Mouse (Mus musculus): ENCODE results near the gene Rpl9-ps1.

DNA sequence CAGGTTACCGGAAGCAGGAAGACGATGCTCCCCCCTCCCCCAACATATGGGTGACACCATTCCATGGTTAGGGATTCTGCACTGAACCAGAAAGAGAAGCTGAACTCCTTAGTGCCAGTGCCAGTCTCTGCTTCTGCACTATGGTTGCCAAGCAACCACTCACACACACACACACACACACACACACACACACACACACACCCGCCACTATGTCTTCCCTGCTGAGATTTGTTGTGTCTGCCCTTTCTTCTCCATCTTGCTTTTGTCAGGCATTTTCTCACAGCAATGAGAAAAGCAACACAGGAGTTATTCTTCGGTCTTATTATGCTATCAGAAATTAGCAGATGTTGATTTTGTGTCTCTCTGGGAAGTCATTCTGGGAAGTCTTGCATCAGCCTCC, 11.0 kb downstream of the Rpl9-ps1 start:
- TF ChIP-seq CTCF (IDR thresholded peaks at IDR 0.05; ENCODE audit: borderline replicate concordance, control insufficient read depth, extremely low read depth, insufficient read depth, low read length, poor library complexity) (no peak), POLR2A (IDR thresholded peaks at IDR 0.05; ENCODE audit: control insufficient read depth, extremely low read depth, insufficient read depth, low read length, poor library complexity) (no peak)
